Comparison of ENCODE assay signal across 14 mouse cellular contexts in the genomic region with DNA sequence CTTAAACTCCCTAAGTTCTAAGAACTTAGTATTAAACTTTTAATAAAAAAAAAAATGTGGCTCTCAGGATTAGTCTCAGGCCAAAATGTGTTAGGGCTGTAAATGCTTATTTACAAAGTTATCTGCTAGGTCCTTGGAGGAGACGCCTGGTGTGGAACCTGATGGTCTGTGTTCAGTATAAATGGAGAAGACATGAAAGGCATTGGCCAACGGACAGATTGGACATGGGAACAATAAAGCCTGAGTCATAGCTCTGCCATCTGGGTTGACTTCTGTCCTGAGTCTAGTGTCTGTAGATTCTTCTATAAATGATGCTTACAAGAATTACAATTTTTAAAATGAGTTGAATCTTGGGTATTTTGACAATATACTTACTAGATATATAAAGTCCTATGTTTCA.
"Had no signal": no experiment of that assay in that cellular context is flagged by ENCODE, and none has a peak within 500 bp of the region (broad histone marks: within the 10 kb centered on the region; RNA-seq: fewer than 3 reads in every experiment).

No protein-coding gene starts in this region.

- ATAC-seq: liver, postnatal 0 days; midbrain, embryonic 13.5 days; midbrain, embryonic 15.5 days had no signal

- DNase-seq: liver, postnatal 0 days; lung, adult 2 months; lung, postnatal 14 days; lung, postnatal 4 days; retina, postnatal 1 day; right cerebral cortex, adult 18-20 months; right cerebral cortex, postnatal 25 days; right cerebral cortex, postnatal 4 days; spleen, adult 18-20 months; thymus, adult 18-20 months; thymus, postnatal 14 days; thymus, postnatal 36 days had no signal
